Mouse (Mus musculus) kidney, embryonic 14.5 days (tissue): Measurements from ENCODE around the gene Rprd1b. TPM values are rescaled to one million over a fixed set of nuclear protein-coding genes. Genes with fewer than 3 reads are reported as not detected.

Experiments used
- ATAC-seq: fragments of 200-750 bp; cut with Nextera tagmentation; 2 replicates; pipeline ENCODE4 v1.8.0; 2017; ENCODE audit warnings: moderate number of reproducible peaks, mild to moderate bottlenecking, moderate TSS enrichment, moderate library complexity; ENCODE audit not compliant: low FRiP score, low TSS enrichment
- H3K27ac ChIP-seq: fragments of 300-500 bp; sonication (generic); 2 replicates; pipeline ENCODE4 v1.5.1; 2014; ENCODE audit warnings: low read depth, mild to moderate bottlenecking, low read length, moderate library complexity, mixed read lengths
- H3K27me3 ChIP-seq: fragments of 300-500 bp; sonication (generic); 2 replicates; pipeline ENCODE4 v1.6.1; 2014; ENCODE audit warnings: mild to moderate bottlenecking, low read length; ENCODE audit not compliant: control insufficient read depth, insufficient read depth
- H3K36me3 ChIP-seq: fragments of 300-500 bp; sonication (generic); 2 replicates; pipeline ENCODE4 v1.6.1; 2014; ENCODE audit warnings: low read length, mixed read lengths; ENCODE audit not compliant: control insufficient read depth, insufficient read depth
- H3K4me1 ChIP-seq: fragments of 300-500 bp; sonication (generic); 2 replicates; pipeline ENCODE4 v1.6.1; 2014; ENCODE audit warnings: low read length, mixed read lengths; ENCODE audit not compliant: control insufficient read depth, insufficient read depth
- H3K4me2 ChIP-seq: fragments of 300-500 bp; sonication (generic); replicated peaks from 2 replicates; pipeline ENCODE4 v1.6.1; 2014; ENCODE audit warnings: low read depth, mild to moderate bottlenecking, low read length
- H3K4me3 ChIP-seq: fragments of 300-500 bp; sonication (generic); 2 replicates; pipeline ENCODE4 v1.5.1; 2014; ENCODE audit warnings: mild to moderate bottlenecking, low read length
- H3K9ac ChIP-seq: fragments of 300-500 bp; sonication (generic); 2 replicates; pipeline ENCODE4 v1.6.1; 2014; ENCODE audit warnings: low read depth, mild to moderate bottlenecking, low read length, moderate library complexity
- H3K9me3 ChIP-seq: fragments of 300-500 bp; sonication (generic); 2 replicates; pipeline ENCODE4 v1.6.1; 2016; ENCODE audit warnings: low read length; ENCODE audit not compliant: control insufficient read depth
- WGBS: fragments of 180-500 bp; shearing (Covaris S2); extraction: QIAGEN DNeasy Blood & Tissue Kit; methylation state at CpG from one replicate; pipeline ENCODE4 v1.1.7; 2014; 5-methylcytosine and 5-hydroxymethylcytosine counted together
- polyA plus RNA-seq: library from polyadenylated mRNA; unstranded; fragments of >200 nt; fragmentation: Nextera tagmentation; extraction: Ambion mirVana; gene quantifications from 2 replicates; pipeline ENCODE4 v1.2.1, GENCODE M21; 2014

Rprd1b gene
- 41.1 and 53.3 TPM in 2 replicates for polyA plus RNA-seq

DNA sequence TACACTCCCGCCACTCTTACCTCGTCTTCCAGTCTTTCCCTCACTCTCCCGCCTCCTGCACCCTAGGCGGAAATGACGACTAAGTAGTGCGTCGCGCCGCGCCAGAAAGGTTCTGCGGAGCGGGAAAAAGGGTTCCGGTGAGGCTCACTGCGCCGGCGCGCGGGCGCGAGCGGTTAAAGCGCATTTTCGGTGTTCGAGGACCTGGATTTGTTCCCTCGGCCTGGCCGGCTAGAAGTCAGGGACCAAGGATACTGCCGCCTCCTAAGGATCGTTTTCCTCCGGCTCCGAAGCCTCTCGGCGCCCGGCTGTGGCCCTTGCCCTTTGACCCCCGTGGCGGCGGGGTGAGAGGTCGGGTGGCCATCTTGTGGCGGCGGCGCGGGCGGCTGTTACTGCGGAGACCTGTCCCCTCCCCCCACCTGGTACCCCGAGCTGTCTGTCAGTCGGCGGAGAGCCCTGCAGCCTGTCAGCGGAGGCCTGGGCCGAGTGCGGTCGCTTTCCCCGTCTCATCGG lies at the start of gene Rprd1b, which contains the start of gene Tti1:
Gene Rprd1b (plus strand): TSS at position 144 of the 510 bp plus-strand sequence.
Gene Tti1 (minus strand): TSS at position 80 of the 510 bp plus-strand sequence.
- WGBS: under 1% methylated on average over 52 of the region's 52 CpGs
- H3K36me3 ChIP-seq: peaks cover 4% of the 10 kb centered on the region; the same call in 1 of the 2 replicates
- H3K4me1 ChIP-seq: peaks cover 27% of the 10 kb centered on the region
- peak; percentile 96 for ATAC-seq
- peak within 1 kb of the TSS; percentile 91 for H3K9ac ChIP-seq
- H3K4me3 ChIP-seq: peak within 1 kb of the TSS; percentile 99
- no peaks in the 10 kb centered on the region for H3K9me3 ChIP-seq
- peak within 1 kb of the TSS; percentile 83 for H3K27ac ChIP-seq
- no peaks in the 10 kb centered on the region for H3K27me3 ChIP-seq
- H3K4me2 ChIP-seq: peak within 1 kb of the TSS; percentile 90

- Histone ChIP-seq H3K9me3 (no peaks in the 10 kb centered on the region), H3K27ac (no peak overlapping the region), H3K4me1 (peaks cover 17% of the 10 kb centered on the region; the same call in 1 of the 2 replicates), H3K36me3 (peaks cover 5% of the 10 kb centered on the region; the same call in 1 of the 2 replicates), H3K27me3 (no peaks in the 10 kb centered on the region), H3K9ac (no peak overlapping the region), H3K4me2 (no peak overlapping the region), H3K4me3 (no peak overlapping the region)
- ATAC-seq: no peak
- 58% methylated on average over 5 of the region's 5 CpGs for WGBS
Observed at GRCm38 (mm10) chr2:157979241-157979640, 49.1 kb upstream of the Rprd1b start.

GRCm38 (mm10) chr2:157982727-157983126 lies 45.6 kb upstream of the Rprd1b start:
- no peak for ATAC-seq
- no peak overlapping the region for H3K9ac ChIP-seq
- H3K4me1 ChIP-seq: no peaks in the 10 kb centered on the region
- H3K27me3 ChIP-seq: no peaks in the 10 kb centered on the region
- no peak overlapping the region for H3K4me2 ChIP-seq
- no peak overlapping the region for H3K4me3 ChIP-seq
- no peaks in the 10 kb centered on the region for H3K9me3 ChIP-seq
- 78% methylated on average over 3 of the region's 3 CpGs for WGBS
- peaks cover 11% of the 10 kb centered on the region; the same call in 1 of the 2 replicates for H3K36me3 ChIP-seq
- H3K27ac ChIP-seq: no peak overlapping the region

- Histone ChIP-seq H3K9me3 (no peaks in the 10 kb centered on the region), H3K36me3 (peaks cover 11% of the 10 kb centered on the region; the same call in 1 of the 2 replicates), H3K4me1 (no peaks in the 10 kb centered on the region), H3K27me3 (no peaks in the 10 kb centered on the region), H3K4me2 (no peak overlapping the region), H3K4me3 (no peak overlapping the region), H3K27ac (no peak overlapping the region), H3K9ac (no peak overlapping the region)
- ATAC-seq: no peak
- WGBS: 90% methylated on average over 4 of the region's 4 CpGs
Observed at GRCm38 (mm10) chr2:157983276-157983675, 45.0 kb upstream of the Rprd1b start.

GRCm38 (mm10) chr2:157985611-157986010 lies 42.7 kb upstream of the Rprd1b start:
- 81% methylated on average over 4 of the region's 4 CpGs for WGBS
- H3K9ac ChIP-seq: no peak overlapping the region
- H3K4me2 ChIP-seq: no peak overlapping the region
- H3K27ac ChIP-seq: no peak overlapping the region
- H3K9me3 ChIP-seq: no peaks in the 10 kb centered on the region
- ATAC-seq: no peak
- H3K4me3 ChIP-seq: no peak overlapping the region
- H3K36me3 ChIP-seq: peaks cover 11% of the 10 kb centered on the region; the same call in 1 of the 2 replicates
- H3K27me3 ChIP-seq: no peaks in the 10 kb centered on the region
- H3K4me1 ChIP-seq: no peaks in the 10 kb centered on the region

DNA sequence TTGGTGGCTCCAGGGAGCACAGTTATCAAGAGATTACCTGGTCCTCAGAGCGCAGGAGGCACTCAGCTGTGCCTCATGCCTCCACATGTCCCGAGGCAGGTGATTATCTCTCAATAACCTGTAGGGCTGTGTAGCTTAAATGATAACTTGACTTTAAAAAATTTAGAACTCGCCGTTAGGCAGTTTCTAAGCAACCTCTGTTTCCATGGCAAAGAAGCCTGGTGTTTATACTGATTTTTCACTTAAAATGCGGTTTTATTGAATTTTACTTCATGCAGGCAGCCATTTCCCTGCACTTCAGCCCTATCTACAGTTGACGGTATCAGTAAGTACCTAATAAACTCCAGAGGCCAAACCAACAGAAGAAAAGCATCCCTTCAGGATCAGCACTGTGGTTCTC lies 42.1 kb upstream of the Rprd1b start:
- Histone ChIP-seq H3K9me3 (no peaks in the 10 kb centered on the region), H3K27me3 (no peaks in the 10 kb centered on the region), H3K4me2 (no peak overlapping the region), H3K4me3 (no peak overlapping the region), H3K4me1 (no peaks in the 10 kb centered on the region), H3K9ac (no peak overlapping the region), H3K36me3 (peaks cover 6% of the 10 kb centered on the region; the same call in 1 of the 2 replicates), H3K27ac (no peak overlapping the region)
- no peak for ATAC-seq
- 90% methylated on average over 6 of the region's 6 CpGs for WGBS

- Histone ChIP-seq H3K27me3 (no peaks in the 10 kb centered on the region), H3K9ac (no peak overlapping the region), H3K4me1 (no peaks in the 10 kb centered on the region), H3K4me2 (no peak overlapping the region), H3K4me3 (no peak overlapping the region), H3K27ac (no peak overlapping the region), H3K9me3 (no peaks in the 10 kb centered on the region), H3K36me3 (peaks cover 22% of the 10 kb centered on the region)
- 71% methylated on average over 7 of the region's 7 CpGs for WGBS
- no peak for ATAC-seq
Observed at GRCm38 (mm10) chr2:157988416-157989190, 39.7 kb upstream of the Rprd1b start.

DNA sequence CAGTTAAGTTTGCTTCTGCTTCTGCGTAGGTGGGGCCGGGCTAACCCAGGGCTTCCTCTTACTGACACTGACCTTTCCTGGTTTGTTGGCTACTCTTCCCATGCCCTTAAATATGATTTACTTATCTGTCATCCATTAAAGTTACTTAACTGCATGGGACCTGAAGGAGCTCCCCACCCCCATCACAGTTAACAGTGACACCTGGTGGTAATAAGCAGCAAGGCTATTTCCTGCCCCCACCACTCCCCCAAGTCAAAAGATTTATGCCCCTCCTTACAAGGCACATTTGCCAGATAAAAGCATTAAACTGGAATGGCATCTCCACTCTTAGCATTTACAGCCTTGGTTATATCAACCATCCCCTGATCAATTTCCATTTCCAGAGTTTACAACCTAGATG lies 38.4 kb upstream of the Rprd1b start:
- Histone ChIP-seq H3K4me1 (no peaks in the 10 kb centered on the region), H3K9ac (no peak overlapping the region), H3K36me3 (peaks cover 29% of the 10 kb centered on the region), H3K27ac (no peak overlapping the region), H3K4me3 (no peak overlapping the region), H3K4me2 (no peak overlapping the region), H3K27me3 (no peaks in the 10 kb centered on the region), H3K9me3 (no peaks in the 10 kb centered on the region)
- 0 out of 2 replicates have a peak, but pooled peaks have one; percentile 32 for ATAC-seq
- WGBS: 73% methylated on average over 2 of the region's 2 CpGs

DNA sequence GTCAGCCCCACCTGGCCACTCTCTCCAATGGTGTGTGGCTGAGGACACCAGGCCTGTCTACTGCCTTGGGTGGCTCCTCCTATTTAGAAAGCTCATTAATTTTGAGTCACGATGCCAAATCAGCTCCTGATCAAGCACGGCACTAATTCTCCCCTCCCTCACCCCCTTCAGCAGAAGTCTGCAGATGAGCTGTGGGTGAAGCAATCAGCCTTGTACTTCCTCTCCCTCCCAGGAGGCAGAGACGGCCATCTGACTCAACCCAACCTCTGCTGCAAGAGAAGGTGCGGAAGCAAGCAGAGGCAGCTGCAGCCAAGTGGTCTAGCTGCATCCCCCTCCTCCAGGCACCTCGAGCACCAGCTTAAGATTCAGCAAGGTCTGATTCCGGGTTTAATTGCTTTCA lies 37.3 kb upstream of the Rprd1b start:
- no peak overlapping the region for H3K9ac ChIP-seq
- peaks cover 31% of the 10 kb centered on the region for H3K36me3 ChIP-seq
- no peaks in the 10 kb centered on the region for H3K4me1 ChIP-seq
- no peaks in the 10 kb centered on the region for H3K9me3 ChIP-seq
- no peak overlapping the region for H3K27ac ChIP-seq
- 55% methylated on average over 6 of the region's 6 CpGs for WGBS
- no peak overlapping the region for H3K4me3 ChIP-seq
- no peak overlapping the region for H3K4me2 ChIP-seq
- ATAC-seq: no peak
- no peaks in the 10 kb centered on the region for H3K27me3 ChIP-seq
